Mouse (Mus musculus): ENCODE measurements around the gene Zmynd8.

DNA sequence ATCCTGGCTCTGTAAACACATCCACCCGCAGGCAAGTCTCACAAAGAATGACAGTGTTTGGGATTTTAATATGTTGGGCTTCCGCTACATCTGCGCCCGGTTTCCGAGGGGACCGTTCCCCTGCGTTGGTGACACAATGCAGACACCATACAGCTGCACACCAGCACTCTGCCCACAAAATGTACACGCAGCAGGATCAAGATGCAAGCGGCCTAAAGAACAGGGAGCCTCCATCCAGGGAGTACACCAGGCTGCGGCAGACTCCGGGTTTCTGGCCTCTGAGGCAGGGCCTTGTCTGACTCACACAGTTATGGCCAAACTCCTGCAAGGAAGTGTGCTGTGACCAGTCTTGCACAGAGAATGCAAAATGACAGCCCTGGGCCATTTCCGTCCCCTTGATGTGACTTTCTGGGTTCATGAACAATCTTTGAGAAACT, 31.8 kb downstream of the Zmynd8 start:
- TF ChIP-seq GATA1 (IDR thresholded peaks at IDR 0.05; ENCODE audit: borderline replicate concordance, low read length) (no peak), FLI1 (IDR thresholded peaks at IDR 0.05; ENCODE audit: low read length) (no peak)
